Mouse (Mus musculus) adrenal gland, adult 18-20 months (tissue): ENCODE results near the gene Iscu. TPM values are rescaled to one million over a fixed set of nuclear protein-coding genes. Genes with fewer than 3 reads are reported as not detected.
A peak's percentile ranks its signal among the peaks of the same experiment; 100 is the strongest.

Source experiments
- DNase-seq, 2 experiments: peaks; one replicate each; pipeline ENCODE4 v3.0.0; 2021 to 2022; ENCODE audit warnings: low spot score in 2 of 2
- long read RNA-seq, 2 experiments: library from polyadenylated mRNA; stranded (forward); transcript quantifications; one replicate each; pipeline ENCODE4 v2.0.0; 2021
- total RNA-seq, 2 experiments: library from RNA; stranded (reverse); gene quantifications; 1 replicate in 1 of 2; 2 replicates in 1 of 2; pipeline ENCODE4 v1.2.3; 2021

The Iscu gene
- total RNA-seq, result 1,000 to 10,000 TPM in 1 of 2 experiments, 100 to 1,000 TPM in 1; 455 to 1,089 TPM
- long read RNA-seq, experiment 1, transcript Iscu-201 (5 exons, 957 nt), result major isoform, 187 of 210 reads
- long read RNA-seq, experiment 1, partial matches to known transcripts, result 7 of 210 reads
- long read RNA-seq, experiment 1, other reads (novel, unspliced or antisense), result 5 of 210 reads
- long read RNA-seq, experiment 2, transcript Iscu-205 (5 exons, 489 nt), result minor isoform, 64 of 1,300 reads
- long read RNA-seq, experiment 2, transcript Iscu-203 (5 exons, 1,116 nt), result minor isoform, 19 of 1,300 reads
- long read RNA-seq, experiment 2, transcript Iscu-201 (5 exons, 957 nt), result major isoform, 1,170 of 1,300 reads
- long read RNA-seq, experiment 2, partial matches to known transcripts, result 27 of 1,300 reads
- long read RNA-seq, experiment 2, other reads (novel, unspliced or antisense), result 20 of 1,300 reads

DNA sequence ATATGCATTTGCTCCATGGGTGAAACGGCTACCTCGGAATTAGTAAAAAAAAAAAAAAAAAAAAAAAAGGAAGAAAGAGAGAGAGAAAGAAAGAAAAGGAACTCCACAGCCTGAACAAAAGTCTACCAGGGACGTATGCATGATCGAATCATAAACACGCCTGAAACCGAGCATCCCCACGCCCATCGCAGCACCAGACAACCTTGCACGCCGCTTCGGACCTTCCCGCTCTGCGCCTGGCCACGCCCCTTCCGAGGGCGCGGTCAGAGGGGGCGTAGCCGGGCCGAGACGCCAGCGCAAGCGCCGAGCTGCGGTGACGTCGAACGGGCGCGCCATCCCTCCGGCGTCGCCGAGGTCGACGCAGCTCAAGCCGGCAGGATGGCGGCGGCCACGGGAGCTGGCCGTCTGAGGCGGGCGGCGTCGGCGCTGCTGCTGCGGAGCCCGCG lies at the start of gene Iscu, which contains the start of gene Sart3:
TSS of gene Iscu (plus strand) at position 299 of the 446 bp plus-strand sequence.
TSS of gene Sart3 (minus strand) at position 61 of the 446 bp plus-strand sequence.
- DNase-seq, result peak; percentile 96 to 99

DNA sequence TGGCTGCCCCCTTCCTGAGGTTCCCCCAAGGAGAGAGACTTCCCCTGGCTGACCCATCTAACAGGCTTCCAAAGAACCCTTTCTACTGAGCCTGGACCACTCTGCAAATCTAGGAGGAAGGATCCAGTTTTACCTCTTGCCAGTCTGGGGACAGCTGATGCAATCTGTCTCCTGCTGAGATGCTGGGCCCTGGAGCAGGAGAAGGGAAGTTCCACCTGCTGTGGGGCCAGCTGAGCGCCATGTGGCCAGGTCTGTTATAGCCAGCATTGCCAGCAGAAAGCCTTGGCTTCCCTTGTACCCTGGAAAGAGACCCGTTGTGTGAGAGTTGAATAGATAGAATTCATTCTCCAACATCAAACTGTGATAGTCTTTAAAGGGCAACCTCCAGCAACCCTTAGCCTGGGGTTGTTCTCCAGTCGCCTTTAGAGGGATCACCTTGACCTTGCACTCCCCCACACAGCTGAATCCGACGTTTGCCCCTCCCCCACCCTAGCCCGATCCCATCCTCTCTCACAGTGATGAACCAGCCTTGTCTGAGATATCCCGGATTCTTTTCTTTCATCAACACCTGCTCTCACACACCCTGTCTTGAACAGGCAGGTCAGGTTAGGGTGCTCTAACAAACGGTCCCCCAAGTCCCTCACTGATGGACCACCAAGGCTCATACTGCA lies 48.8 kb upstream of the Iscu start:
- DNase-seq, result no peak

- DNase-seq, result peak; percentile 77 to 86
Measured at GRCm38 (mm10) chr5:113724446-113724845, 48.1 kb upstream of the Iscu start, which contains the start of gene 1700069L16Rik. Gene 1700069L16Rik, minus strand, starts transcription at chr5:113724772.

GRCm38 (mm10) chr5:113725417-113725816 lies 47.1 kb upstream of the Iscu start:
- DNase-seq, result no peak

DNA sequence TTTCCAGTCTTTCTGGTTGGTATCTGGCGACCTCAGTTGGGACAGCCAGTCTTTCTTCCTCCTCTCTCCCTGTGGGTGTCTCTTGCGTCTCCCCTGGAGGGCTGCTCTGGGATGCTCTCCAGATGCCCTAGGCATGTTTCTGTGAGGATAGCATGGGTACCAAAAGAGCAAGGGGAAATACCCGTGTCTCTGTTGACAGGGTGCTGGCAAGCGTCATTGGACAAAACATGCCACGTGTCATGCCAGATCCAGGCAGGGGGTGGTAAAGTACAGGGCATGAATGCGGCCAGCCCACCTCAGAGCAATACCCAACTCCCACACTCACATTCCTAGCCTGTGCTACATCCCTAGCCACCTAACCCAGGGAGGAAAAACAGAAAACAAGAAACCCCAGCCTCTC lies 45.9 kb upstream of the Iscu start:
- DNase-seq, result no peak

DNA sequence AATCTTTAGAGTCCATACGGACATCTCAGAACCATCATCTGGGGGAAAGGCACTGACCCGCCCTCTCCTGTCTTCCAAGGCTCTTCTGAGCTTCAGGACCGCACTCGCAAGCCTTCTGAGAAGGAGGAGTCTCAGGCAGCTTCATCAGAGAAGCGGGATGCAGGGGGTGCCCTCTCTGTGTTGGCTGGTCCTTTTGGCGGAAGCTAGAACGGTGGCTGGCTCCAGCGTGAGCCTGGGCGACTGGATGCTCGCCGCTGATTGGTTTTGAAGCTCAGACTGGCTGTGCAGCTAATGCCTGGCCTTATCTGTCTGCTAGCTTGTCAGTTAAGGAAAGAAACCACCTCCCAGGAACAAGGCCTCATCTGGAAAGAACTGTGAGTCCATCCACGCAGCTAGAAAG lies 45.3 kb upstream of the Iscu start:
- no peak for DNase-seq

GRCm38 (mm10) chr5:113728011-113728410 lies 44.5 kb upstream of the Iscu start:
- DNase-seq, result no peak

DNA sequence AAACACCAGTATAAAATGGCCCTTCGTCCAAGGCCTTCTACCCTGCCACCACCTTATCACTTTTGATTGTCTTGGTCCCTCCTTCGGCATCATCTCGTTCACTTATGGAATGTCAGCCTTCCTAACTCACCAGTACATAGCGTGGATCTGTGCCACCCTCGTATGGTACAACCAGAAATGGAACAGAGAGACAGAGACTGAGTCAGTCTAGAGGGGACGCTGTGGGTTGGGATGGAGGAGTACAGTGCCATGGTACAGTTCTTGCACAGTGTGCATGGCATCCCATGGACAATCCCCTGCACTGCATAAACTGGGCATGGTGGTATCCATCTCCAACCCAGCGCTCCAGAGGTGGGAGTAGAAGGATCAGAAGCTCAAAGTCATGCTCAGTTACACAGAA lies 43.9 kb upstream of the Iscu start:
- no peak for DNase-seq

DNA sequence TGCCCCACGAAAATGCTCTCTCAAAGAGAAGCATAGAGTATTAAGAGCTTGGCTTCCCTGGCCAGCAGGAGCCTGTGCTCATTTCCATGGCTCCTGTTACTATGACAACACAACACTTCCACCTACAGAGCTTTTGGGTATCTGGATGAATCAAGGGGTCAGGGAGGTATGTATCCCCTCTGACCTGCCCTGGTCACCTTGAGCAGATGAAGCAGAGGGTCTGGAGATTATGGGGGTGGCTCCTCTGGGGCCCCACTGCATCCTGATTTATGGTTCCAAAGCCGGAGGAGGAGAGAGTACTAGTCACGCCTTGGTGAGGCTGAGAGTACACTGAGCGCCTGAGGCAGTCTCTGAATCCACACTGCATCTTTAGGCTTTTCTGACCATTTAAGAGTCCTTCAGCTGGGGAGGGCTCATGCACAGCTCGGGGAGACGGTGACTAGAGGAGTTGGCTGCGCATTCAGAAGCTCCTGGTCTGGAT lies 41.9 kb upstream of the Iscu start:
- no peak for DNase-seq

DNA sequence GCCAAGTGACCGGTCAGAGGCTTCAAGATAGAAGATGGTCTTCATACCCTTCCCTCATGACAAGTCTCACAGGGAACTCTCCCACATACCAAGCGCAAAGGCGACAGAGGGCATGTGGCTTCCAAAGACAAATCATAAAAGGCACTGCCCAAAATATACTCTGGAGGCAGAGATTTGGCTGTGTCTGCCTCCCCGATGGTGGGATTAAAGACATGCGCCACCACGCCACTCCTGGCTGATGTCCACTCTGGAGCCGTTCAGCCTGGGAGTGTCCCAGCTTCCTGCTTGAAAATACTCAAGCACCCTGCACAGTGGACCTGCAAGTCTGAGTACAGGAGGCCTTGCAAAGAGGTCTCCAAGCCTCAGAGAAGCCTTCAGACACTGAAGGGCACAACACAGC lies 41.4 kb upstream of the Iscu start:
- DNase-seq, result no peak

DNA sequence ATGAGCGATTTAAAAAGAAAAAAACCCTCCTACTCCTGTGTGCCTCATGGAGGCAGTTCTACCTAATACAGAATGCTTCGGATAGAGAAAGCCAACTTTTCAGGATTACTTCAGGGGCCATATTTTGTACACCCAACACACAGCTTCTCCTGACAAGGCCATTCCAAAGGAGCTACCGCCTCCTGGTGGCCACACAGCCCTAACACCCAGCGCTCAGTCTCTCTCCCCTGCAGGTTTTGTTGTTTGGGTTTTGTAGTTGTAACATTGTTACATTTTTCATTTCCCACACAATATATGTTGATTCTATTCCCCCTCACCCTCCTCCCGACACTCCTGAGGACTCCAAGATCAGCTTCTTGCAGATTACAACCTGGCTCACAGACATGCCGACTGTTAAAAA lies 40.4 kb upstream of the Iscu start:
- peak; percentile 26 to 65 for DNase-seq

DNA sequence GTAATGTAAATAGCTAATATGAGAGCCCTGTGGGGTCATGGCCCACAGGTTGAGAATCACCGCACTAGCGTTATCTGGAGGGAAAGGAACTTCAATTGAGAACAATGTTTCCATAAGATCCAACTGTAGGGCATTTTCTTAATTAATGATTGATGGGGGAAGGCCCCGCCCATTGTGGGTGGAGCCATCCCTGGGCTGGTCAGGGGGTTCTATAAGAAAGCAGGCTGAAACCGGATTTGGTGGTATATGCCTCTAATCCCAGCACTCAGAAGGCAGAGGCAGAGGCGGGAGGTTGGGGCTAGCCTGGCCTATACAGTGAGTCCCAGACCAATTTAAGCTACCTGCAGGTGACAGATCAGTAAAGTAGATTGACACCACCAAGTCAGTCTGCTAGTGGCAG lies 38.2 kb upstream of the Iscu start:
- no peak for DNase-seq

DNA sequence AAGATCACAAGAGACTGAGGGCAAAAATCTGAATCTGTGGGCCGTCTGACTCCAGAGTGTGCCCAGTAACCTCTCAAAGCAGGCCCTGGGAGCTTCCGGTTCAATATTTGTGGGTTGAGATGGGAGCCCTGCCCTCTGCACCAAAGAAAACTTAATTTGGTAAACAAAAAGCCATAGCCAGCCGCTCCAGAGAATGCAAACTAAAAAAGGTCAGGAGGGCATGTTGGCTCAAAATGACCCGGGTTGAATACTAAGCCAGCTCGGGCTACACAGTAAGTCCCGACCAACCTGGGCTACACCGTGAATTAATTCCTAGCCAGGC lies 37.6 kb upstream of the Iscu start:
- DNase-seq, result no peak

DNA sequence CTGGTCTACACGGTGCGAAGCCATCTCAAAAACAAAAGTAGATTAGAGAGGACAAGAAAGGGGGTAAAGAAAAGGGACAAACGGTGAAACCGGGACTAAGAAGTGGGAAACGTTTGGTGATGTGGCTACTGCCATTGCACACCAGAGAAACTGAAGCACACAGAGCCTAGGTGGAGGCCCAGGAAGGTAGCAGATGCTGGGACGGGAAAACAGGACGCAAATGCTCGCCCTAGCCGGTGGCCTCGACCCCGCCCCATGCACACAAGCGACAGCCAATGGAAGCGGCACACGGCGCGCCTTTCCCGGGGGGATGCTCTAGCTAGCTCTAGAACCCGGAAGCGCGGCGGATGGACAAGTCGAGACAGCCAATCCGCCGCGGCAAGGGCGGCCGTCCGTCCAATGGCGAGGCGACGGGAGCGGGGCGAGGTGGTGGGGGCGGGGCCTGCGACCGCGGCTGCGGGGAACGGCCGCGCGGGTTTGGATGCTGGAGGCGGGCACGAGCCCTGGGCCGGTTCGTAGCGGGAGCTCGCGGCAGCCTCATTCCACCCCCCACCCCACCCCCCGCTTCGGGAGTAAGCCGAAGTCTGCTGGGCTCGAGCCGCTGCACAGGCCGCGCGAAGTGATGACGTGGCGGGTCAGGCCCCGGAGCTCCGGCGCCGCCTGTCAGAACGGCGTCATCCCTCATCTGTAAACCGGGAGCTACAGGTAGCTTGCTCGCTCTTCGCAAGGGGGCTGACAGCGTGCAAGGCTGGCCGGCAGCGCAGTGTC lies 37.0 kb upstream of the Iscu start, which contains the start of gene Ficd:
TSS of gene Ficd (plus strand) at position 459 of the 768 bp plus-strand sequence.
- DNase-seq, result peak; percentile 86 to 87

- peak in 1 of 2 experiments; percentile 21 for DNase-seq
Measured at GRCm38 (mm10) chr5:113736113-113736502, 36.4 kb upstream of the Iscu start.

GRCm38 (mm10) chr5:113736522-113737164 lies 35.9 kb upstream of the Iscu start:
- DNase-seq, result no peak

GRCm38 (mm10) chr5:113737607-113738237 lies 34.8 kb upstream of the Iscu start:
- DNase-seq, result no peak

DNA sequence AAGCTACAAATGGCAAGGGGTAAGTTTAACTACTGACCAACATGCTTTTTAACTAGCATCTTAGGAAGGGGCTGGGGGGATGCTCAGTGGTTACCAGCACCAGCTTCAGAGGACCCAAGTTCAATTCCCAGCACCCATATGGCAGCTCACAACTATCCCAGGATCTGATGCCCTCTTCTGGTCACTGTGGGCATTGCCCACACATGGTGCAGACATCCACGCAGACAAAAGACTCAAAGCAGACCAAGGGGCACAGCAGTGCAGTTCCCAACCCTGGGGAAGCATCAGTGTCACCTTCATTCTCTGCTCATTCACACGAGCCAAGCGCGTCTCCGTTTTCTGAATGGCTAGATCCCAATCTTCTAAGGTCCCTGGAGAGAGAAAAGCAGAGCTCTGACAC lies 24.9 kb upstream of the Iscu start:
- DNase-seq, result no peak

DNA sequence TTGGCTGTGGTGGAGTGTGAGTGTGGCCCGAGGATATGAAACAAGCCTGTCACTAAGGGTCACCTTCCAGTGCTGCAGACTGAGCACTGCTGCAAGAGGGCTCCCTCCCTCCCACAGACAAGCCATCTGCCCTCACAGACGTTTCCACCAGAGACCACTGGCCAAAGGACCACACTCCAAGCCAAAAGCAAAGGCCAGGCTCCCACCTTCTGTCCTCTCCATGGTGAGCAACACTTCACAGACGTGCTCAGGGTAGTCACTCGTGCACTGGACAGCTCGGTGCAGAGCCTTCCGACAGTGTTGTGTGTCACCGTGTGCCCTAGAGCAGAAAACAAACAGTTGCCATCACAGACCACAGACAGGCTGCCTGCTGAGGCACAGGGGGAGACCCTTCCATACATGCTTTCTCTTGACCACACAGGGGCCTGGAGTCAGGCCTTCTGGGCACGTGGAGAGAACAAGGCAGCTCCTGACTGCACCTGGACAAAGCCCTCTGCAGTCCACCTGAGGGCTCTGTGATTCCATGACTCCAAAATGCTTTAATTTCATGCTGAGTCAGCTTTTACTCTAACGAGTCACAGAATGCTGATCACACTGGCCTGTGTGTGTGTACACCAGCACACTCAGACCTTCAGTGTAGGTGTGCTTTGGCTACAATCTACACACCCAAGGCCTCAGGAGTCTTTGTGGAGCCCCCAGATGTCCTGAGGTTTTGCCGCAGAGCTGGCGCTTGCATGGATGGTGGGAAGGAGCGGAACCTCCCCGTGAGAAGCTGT lies 23.8 kb upstream of the Iscu start:
- DNase-seq, result no peak
